Mouse (Mus musculus): ENCODE measurements around the gene Sult1b1. TPM values are rescaled to one million over a fixed set of nuclear protein-coding genes. Genes with fewer than 3 reads are reported as not detected.

Gene Sult1b1
- not detected in 2 replicates for polyA plus RNA-seq (2012; rRNA removed)

DNA sequence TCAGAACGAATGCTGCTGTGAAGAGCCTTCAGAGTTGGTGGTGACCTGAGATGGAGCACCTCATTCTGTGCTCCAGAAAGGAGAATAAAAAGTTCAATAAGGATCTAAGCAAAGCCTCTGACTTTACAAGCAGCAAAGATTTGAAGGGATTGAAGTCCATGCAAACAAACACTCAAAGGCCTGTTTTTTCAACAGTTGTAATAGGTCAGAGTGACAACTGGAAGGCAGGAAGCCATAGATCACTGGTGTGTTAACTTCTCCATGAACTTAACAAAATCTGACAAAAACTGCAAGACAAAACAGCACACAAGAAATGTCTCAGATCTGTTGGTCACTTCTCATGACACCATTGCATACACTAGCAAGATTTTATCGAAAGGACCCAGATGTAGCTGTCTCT, at the start of gene Sult1b1:
Sult1b1 (minus strand) TSS at position 85 of the 400 bp plus-strand sequence.
- H3K27me3 ChIP-seq (ENCODE audit: control insufficient read depth, insufficient read depth, low read length): no peaks in the 10 kb centered on the region
- no peak within 1 kb of the TSS for H3K4me3 ChIP-seq (ENCODE audit: control insufficient read depth, insufficient read depth, low read length)
- no peaks in the 10 kb centered on the region for H3K36me3 ChIP-seq (ENCODE audit: control insufficient read depth, insufficient read depth, low read length)
- WGBS: 92% methylated on average over 2 of the region's 2 CpGs
- H3K4me1 ChIP-seq (replicated peaks; ENCODE audit: control insufficient read depth, insufficient read depth, low read length): no peaks in the 10 kb centered on the region
- TF ChIP-seq POLR2A (IDR thresholded peaks at IDR 0.05; ENCODE audit: control insufficient read depth, extremely low read depth, insufficient read depth, low read length, poor library complexity): no peak
- no peak for TF ChIP-seq CTCF (IDR thresholded peaks at IDR 0.05; ENCODE audit: borderline replicate concordance, control insufficient read depth, extremely low read depth, insufficient read depth, low read length, poor library complexity)
- H3K27ac ChIP-seq (ENCODE audit: control insufficient read depth, insufficient read depth, low read length): no peak within 1 kb of the TSS
- DNase-seq: no peak

DNA sequence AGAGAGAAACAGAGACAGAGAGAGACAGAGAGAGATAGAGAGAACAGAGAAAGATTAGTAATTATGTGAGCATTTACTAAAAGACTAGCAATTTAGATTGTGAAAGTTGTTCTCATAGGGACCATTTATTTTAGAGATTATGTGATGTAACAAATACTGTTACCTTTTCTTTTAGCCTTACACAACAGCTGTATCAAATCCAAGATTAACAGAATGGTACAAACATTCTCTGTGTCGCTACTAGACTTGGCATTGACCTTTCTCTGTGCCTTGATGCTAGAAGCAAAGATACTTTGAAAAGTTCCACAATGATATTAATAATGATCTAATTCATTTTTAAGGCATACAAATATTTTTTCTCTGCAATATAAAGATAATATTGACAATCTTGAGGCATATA, 42.4 kb upstream of the Sult1b1 start:
- H3K27ac ChIP-seq (ENCODE audit: control insufficient read depth, insufficient read depth, low read length): no peak overlapping the region
- no peaks in the 10 kb centered on the region for H3K4me1 ChIP-seq (replicated peaks; ENCODE audit: control insufficient read depth, insufficient read depth, low read length)
- no peaks in the 10 kb centered on the region for H3K36me3 ChIP-seq (ENCODE audit: control insufficient read depth, insufficient read depth, low read length)
- TF ChIP-seq CTCF (IDR thresholded peaks at IDR 0.05; ENCODE audit: borderline replicate concordance, control insufficient read depth, extremely low read depth, insufficient read depth, low read length, poor library complexity) (no peak), POLR2A (IDR thresholded peaks at IDR 0.05; ENCODE audit: control insufficient read depth, extremely low read depth, insufficient read depth, low read length, poor library complexity) (no peak)
- H3K27me3 ChIP-seq (ENCODE audit: control insufficient read depth, insufficient read depth, low read length): no peaks in the 10 kb centered on the region
- no peak overlapping the region for H3K4me3 ChIP-seq (ENCODE audit: control insufficient read depth, insufficient read depth, low read length)
- WGBS: 70% methylated on average over 1 of the region's 1 CpGs
- no peak for DNase-seq

DNA sequence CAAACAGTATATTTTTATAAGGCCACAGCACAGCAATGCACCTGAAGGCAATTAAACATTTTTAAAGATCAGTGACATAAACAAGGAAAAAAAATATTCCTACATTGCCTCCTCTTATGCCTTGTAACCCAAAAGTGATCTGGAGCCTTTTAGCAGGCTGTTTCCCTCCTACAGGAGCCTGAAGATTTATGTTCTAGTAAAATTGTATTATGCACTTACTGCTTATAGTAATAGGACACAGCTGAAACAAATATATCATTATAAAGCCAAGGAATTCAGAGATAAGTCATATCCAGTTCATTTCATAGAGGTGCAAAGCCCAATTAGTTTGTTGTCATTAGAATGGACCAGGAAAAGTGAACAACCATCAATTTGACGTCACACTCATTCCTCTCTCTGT, 36.2 kb upstream of the Sult1b1 start:
- H3K4me3 ChIP-seq (ENCODE audit: control insufficient read depth, insufficient read depth, low read length): no peak overlapping the region
- TF ChIP-seq CTCF (IDR thresholded peaks at IDR 0.05; ENCODE audit: borderline replicate concordance, control insufficient read depth, extremely low read depth, insufficient read depth, low read length, poor library complexity) (no peak), POLR2A (IDR thresholded peaks at IDR 0.05; ENCODE audit: control insufficient read depth, extremely low read depth, insufficient read depth, low read length, poor library complexity) (no peak)
- H3K36me3 ChIP-seq (ENCODE audit: control insufficient read depth, insufficient read depth, low read length): no peaks in the 10 kb centered on the region
- H3K27ac ChIP-seq (ENCODE audit: control insufficient read depth, insufficient read depth, low read length): no peak overlapping the region
- no peaks in the 10 kb centered on the region for H3K4me1 ChIP-seq (replicated peaks; ENCODE audit: control insufficient read depth, insufficient read depth, low read length)
- WGBS: 90% methylated on average over 1 of the region's 1 CpGs
- H3K27me3 ChIP-seq (ENCODE audit: control insufficient read depth, insufficient read depth, low read length): no peaks in the 10 kb centered on the region
- DNase-seq: no peak

DNA sequence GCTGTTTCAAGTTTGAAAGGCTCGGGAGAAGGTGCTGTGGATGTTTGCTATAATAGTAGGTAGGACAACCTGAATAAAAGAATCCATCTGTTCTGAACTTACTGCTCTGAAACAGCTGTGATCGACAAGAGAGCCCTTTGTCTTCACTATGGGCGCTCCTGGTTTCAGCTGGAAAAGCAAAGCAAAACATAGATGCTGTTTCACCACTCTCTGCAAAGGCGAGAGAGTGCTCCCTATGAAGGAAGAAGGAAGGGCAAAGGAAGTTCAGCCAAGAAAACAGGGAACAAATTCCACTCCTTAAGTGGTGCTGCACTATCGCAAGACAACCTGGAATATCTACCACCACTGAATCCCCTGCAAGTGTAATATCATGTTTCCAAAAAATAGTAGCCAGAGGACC, 35.5 kb upstream of the Sult1b1 start:
- TF ChIP-seq CTCF (IDR thresholded peaks at IDR 0.05; ENCODE audit: borderline replicate concordance, control insufficient read depth, extremely low read depth, insufficient read depth, low read length, poor library complexity) (no peak), POLR2A (IDR thresholded peaks at IDR 0.05; ENCODE audit: control insufficient read depth, extremely low read depth, insufficient read depth, low read length, poor library complexity) (no peak)
- Histone ChIP-seq H3K4me3 (ENCODE audit: control insufficient read depth, insufficient read depth, low read length) (no peak overlapping the region), H3K36me3 (ENCODE audit: control insufficient read depth, insufficient read depth, low read length) (no peaks in the 10 kb centered on the region), H3K27ac (ENCODE audit: control insufficient read depth, insufficient read depth, low read length) (no peak overlapping the region), H3K27me3 (ENCODE audit: control insufficient read depth, insufficient read depth, low read length) (no peaks in the 10 kb centered on the region), H3K4me1 (replicated peaks; ENCODE audit: control insufficient read depth, insufficient read depth, low read length) (no peaks in the 10 kb centered on the region)
- DNase-seq: no peak
- WGBS: 87% methylated on average over 5 of the region's 5 CpGs

DNA sequence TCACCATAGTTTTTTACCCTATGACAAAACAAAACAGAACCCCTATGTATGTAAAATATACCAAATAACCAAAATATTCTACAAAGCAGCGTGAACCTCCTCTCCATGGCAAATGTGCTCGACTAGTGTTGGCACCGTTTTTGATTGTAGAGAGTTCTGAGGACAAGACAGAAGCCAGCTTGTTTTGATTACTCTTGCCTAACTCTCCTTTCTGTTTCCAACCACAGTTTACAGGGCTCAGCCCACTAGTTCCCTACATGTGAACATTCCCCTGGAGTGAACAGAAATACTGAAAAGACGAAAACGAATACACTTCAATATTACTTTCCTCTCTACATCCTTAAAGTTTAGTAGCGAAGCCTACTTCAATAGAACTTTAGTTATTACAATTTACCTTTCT, 34.8 kb upstream of the Sult1b1 start:
- TF ChIP-seq CTCF (IDR thresholded peaks at IDR 0.05; ENCODE audit: borderline replicate concordance, control insufficient read depth, extremely low read depth, insufficient read depth, low read length, poor library complexity) (no peak), POLR2A (IDR thresholded peaks at IDR 0.05; ENCODE audit: control insufficient read depth, extremely low read depth, insufficient read depth, low read length, poor library complexity) (no peak)
- no peak for DNase-seq
- Histone ChIP-seq H3K4me1 (replicated peaks; ENCODE audit: control insufficient read depth, insufficient read depth, low read length) (no peaks in the 10 kb centered on the region), H3K27me3 (ENCODE audit: control insufficient read depth, insufficient read depth, low read length) (no peaks in the 10 kb centered on the region), H3K36me3 (ENCODE audit: control insufficient read depth, insufficient read depth, low read length) (no peaks in the 10 kb centered on the region), H3K4me3 (ENCODE audit: control insufficient read depth, insufficient read depth, low read length) (no peak overlapping the region), H3K27ac (ENCODE audit: control insufficient read depth, insufficient read depth, low read length) (no peak overlapping the region)
- WGBS: 91% methylated on average over 6 of the region's 6 CpGs

DNA sequence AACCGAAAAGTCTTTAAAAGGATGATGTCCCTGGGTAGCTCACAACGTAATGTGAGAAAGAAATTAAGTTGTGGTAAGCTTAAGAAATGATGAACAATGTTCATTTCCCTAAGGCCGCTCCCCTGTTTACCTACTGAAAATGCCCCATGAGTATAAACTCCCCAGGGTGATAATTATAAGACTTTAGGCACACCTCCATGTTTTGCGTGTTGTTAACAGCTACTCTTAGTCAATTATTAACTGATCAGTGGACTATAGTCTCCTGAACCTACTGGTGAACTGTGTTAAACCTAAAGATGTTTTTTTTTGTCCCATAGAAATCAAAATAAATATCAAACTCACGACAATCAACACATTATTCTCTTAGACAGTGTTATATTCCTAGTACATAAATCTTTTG, 30.9 kb upstream of the Sult1b1 start, which contains the start of gene Sult1d1:
Sult1d1 (minus strand) TSS at position 183 of the 400 bp plus-strand sequence.
- Histone ChIP-seq H3K27me3 (ENCODE audit: control insufficient read depth, insufficient read depth, low read length) (no peaks in the 10 kb centered on the region), H3K36me3 (ENCODE audit: control insufficient read depth, insufficient read depth, low read length) (no peaks in the 10 kb centered on the region), H3K4me3 (ENCODE audit: control insufficient read depth, insufficient read depth, low read length) (no peak within 1 kb of the TSS), H3K27ac (ENCODE audit: control insufficient read depth, insufficient read depth, low read length) (no peak within 1 kb of the TSS), H3K4me1 (replicated peaks; ENCODE audit: control insufficient read depth, insufficient read depth, low read length) (no peaks in the 10 kb centered on the region)
- no peak for DNase-seq
- TF ChIP-seq CTCF (IDR thresholded peaks at IDR 0.05; ENCODE audit: borderline replicate concordance, control insufficient read depth, extremely low read depth, insufficient read depth, low read length, poor library complexity) (no peak), POLR2A (IDR thresholded peaks at IDR 0.05; ENCODE audit: control insufficient read depth, extremely low read depth, insufficient read depth, low read length, poor library complexity) (no peak)
- WGBS: 93% methylated on average over 5 of the region's 5 CpGs

DNA sequence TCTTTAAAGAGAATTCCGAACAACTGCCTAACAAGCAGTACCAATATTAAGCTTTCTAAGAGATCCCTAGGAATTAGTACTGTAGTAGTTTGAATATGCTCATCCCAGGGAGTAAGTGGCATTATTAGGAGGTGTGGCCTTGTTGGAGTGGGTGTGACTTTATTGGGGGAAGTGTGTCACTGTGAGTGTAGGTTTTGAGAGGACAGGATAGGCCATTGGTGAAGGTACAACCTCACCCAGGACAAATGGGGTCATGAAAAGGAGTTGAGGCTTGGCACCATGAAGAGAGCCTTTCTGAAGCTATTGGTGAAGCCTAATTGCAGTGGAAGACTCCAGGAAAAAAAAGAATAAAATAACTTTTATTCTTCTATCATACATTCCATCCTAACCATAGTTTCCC, 29.3 kb upstream of the Sult1b1 start:
- H3K36me3 ChIP-seq (ENCODE audit: control insufficient read depth, insufficient read depth, low read length): no peaks in the 10 kb centered on the region
- WGBS: 81% methylated on average over 1 of the region's 1 CpGs
- H3K27ac ChIP-seq (ENCODE audit: control insufficient read depth, insufficient read depth, low read length): no peak overlapping the region
- no peak overlapping the region for H3K4me3 ChIP-seq (ENCODE audit: control insufficient read depth, insufficient read depth, low read length)
- no peak for DNase-seq
- H3K4me1 ChIP-seq (replicated peaks; ENCODE audit: control insufficient read depth, insufficient read depth, low read length): no peaks in the 10 kb centered on the region
- TF ChIP-seq CTCF (IDR thresholded peaks at IDR 0.05; ENCODE audit: borderline replicate concordance, control insufficient read depth, extremely low read depth, insufficient read depth, low read length, poor library complexity) (no peak), POLR2A (IDR thresholded peaks at IDR 0.05; ENCODE audit: control insufficient read depth, extremely low read depth, insufficient read depth, low read length, poor library complexity) (no peak)
- H3K27me3 ChIP-seq (ENCODE audit: control insufficient read depth, insufficient read depth, low read length): no peaks in the 10 kb centered on the region

All from thymus, adult 2 months (tissue).